Mouse (Mus musculus): ENCODE measurements around the gene Mrpl36.

- TF ChIP-seq CTCF (IDR thresholded peaks at IDR 0.05) (no peak), POLR2A (IDR thresholded peaks at IDR 0.05; ENCODE audit: insufficient read depth, low read depth, low read length) (no peak), EP300 (IDR thresholded peaks at IDR 0.05; ENCODE audit: insufficient read depth, low read depth, low read length) (no peak)
Measured at GRCm38 (mm10) chr13:73279196-73279595, 49.1 kb upstream of the Mrpl36 start.
